Mouse (Mus musculus) forebrain, embryonic 16.5 days (tissue): ENCODE results near the gene Grpel1. TPM values are rescaled to one million over a fixed set of nuclear protein-coding genes. Genes with fewer than 3 reads are reported as not detected.

Source experiments
- ATAC-seq: fragments of 200-750 bp; cut with Nextera tagmentation; 2 replicates; pipeline ENCODE4 v1.8.0; 2017; ENCODE audit warnings: mild to moderate bottlenecking, moderate library complexity
- H3K27ac ChIP-seq: fragments of 300-500 bp; sonication (generic); 2 replicates; pipeline ENCODE4 v1.5.1; 2014; ENCODE audit warnings: low read length, control low read depth
- H3K27me3 ChIP-seq: fragments of 300-500 bp; sonication (generic); replicated peaks from 2 replicates; pipeline ENCODE4 v1.6.1; 2014; ENCODE audit warnings: low read length; ENCODE audit not compliant: control insufficient read depth, insufficient read depth
- H3K36me3 ChIP-seq: fragments of 300-500 bp; sonication (generic); 2 replicates; pipeline ENCODE4 v1.6.1; 2014; ENCODE audit not compliant: control insufficient read depth, insufficient read depth
- H3K4me1 ChIP-seq: fragments of 300-500 bp; sonication (generic); replicated peaks from 2 replicates; pipeline ENCODE4 v1.6.1; 2014; ENCODE audit warnings: low read length; ENCODE audit not compliant: control insufficient read depth, insufficient read depth
- H3K4me2 ChIP-seq: fragments of 300-500 bp; sonication (generic); 2 replicates; pipeline ENCODE4 v1.6.1; 2014; ENCODE audit warnings: mild to moderate bottlenecking, low read length, control low read depth
- H3K4me3 ChIP-seq: fragments of 300-500 bp; sonication (generic); replicated peaks from 2 replicates; pipeline ENCODE4 v1.5.1; 2014; ENCODE audit warnings: mild to moderate bottlenecking, low read length, control low read depth
- H3K9ac ChIP-seq: fragments of 300-500 bp; sonication (generic); replicated peaks from 2 replicates; pipeline ENCODE4 v1.6.1; 2014; ENCODE audit warnings: low read depth, low read length, control low read depth
- H3K9me3 ChIP-seq: fragments of 300-500 bp; sonication (generic); 2 replicates; pipeline ENCODE4 v1.6.1; 2016; ENCODE audit warnings: low read length; ENCODE audit not compliant: control insufficient read depth
- WGBS: fragments of 180-500 bp; shearing (Covaris S2); extraction: QIAGEN DNeasy Blood & Tissue Kit; methylation state at CpG from one replicate; pipeline ENCODE4 v1.1.7; 2014; 5-methylcytosine and 5-hydroxymethylcytosine counted together
- polyA plus RNA-seq: library from polyadenylated mRNA; unstranded; fragments of >200 nt; fragmentation: Nextera tagmentation; extraction: Ambion mirVana; gene quantifications from 2 replicates; pipeline ENCODE4 v1.2.1, GENCODE M21; 2015

Grpel1 gene
- polyA plus RNA-seq, 1 experiment from 2014 or later, result 44.1 TPM

GRCm38 (mm10) chr5:36515126-36515525 lies 50.3 kb downstream of the Grpel1 start:
- Histone ChIP-seq H3K9me3 (no peaks in the 10 kb centered on the region), H3K4me3 (no peak overlapping the region), H3K4me2 (no peak overlapping the region), H3K27ac (no peak overlapping the region), H3K27me3 (no peaks in the 10 kb centered on the region), H3K36me3 (peaks cover 29% of the 10 kb centered on the region), H3K9ac (no peak overlapping the region), H3K4me1 (no peaks in the 10 kb centered on the region)
- no peak for ATAC-seq
- WGBS, result 88% methylated on average over 1 of the region's 1 CpGs

DNA sequence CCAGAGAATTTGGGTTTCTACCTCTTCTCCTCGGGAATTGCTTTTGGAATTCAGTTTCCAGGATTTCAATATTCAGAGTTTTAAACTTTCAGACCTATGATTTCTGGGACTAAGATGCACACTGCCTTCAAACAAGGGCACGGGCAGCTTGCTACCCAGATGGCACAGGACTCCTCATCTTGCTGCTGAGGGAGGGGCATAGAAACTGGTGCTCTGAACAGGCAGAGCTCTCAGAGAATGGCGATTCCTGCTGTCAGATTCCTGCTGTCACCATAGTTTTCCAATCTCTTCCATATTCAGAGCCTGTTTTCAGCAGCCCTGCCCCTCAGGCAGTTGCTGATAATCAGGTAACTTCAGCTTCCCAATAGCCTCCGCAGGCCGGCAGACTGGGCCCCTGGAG lies 50.8 kb downstream of the Grpel1 start:
- whole genome bisulfite sequencing, result 75% methylated on average over 5 of the region's 5 CpGs
- Histone ChIP-seq H3K36me3 (peaks cover 34% of the 10 kb centered on the region), H3K9ac (no peak overlapping the region)

DNA sequence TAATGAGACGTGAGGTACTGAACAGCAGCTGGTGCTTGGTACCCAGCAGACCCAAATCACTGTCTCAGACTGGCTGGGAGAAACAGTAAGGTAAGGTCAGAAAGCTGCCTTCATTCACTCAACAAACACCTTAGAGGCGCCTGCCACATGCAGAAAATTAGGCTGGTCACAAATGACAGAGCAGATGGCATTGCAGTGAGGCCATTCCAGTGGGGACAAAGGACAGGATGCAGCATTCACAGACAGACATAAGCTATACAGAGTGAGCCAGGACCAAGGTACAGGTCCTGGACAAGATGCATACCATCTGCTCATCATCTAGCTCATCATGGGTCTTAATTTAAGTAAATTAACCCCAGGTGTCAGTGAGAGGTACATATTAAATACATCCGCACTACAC lies 52.8 kb downstream of the Grpel1 start:
- no peak overlapping the region for H3K4me2 ChIP-seq
- H3K27ac ChIP-seq, result no peak overlapping the region
- H3K4me1 ChIP-seq, result no peaks in the 10 kb centered on the region
- 82% methylated on average over 3 of the region's 3 CpGs for WGBS
- no peak for ATAC-seq
- no peak overlapping the region for H3K4me3 ChIP-seq
- no peaks in the 10 kb centered on the region for H3K9me3 ChIP-seq
- no peaks in the 10 kb centered on the region for H3K27me3 ChIP-seq
- peaks cover 39% of the 10 kb centered on the region for H3K36me3 ChIP-seq
- no peak overlapping the region for H3K9ac ChIP-seq

More for the DNA sequence above, 50.8 kb downstream of the Grpel1 start:
- no peak for ATAC-seq
- no peaks in the 10 kb centered on the region for H3K9me3 ChIP-seq
- no peak overlapping the region for H3K27ac ChIP-seq
- no peak overlapping the region for H3K4me2 ChIP-seq
- no peak overlapping the region for H3K4me3 ChIP-seq
- H3K27me3 ChIP-seq, result no peaks in the 10 kb centered on the region
- H3K4me1 ChIP-seq, result no peaks in the 10 kb centered on the region

GRCm38 (mm10) chr5:36519751-36520150 lies 55.0 kb downstream of the Grpel1 start:
- H3K4me2 ChIP-seq, result no peak overlapping the region
- ATAC-seq, result no peak
- H3K9ac ChIP-seq, result no peak overlapping the region
- no peaks in the 10 kb centered on the region for H3K9me3 ChIP-seq
- H3K36me3 ChIP-seq, result peaks cover 37% of the 10 kb centered on the region
- H3K4me1 ChIP-seq, result no peaks in the 10 kb centered on the region
- WGBS, result 77% methylated on average over 3 of the region's 3 CpGs
- no peak overlapping the region for H3K4me3 ChIP-seq
- H3K27me3 ChIP-seq, result no peaks in the 10 kb centered on the region
- H3K27ac ChIP-seq, result no peak overlapping the region

DNA sequence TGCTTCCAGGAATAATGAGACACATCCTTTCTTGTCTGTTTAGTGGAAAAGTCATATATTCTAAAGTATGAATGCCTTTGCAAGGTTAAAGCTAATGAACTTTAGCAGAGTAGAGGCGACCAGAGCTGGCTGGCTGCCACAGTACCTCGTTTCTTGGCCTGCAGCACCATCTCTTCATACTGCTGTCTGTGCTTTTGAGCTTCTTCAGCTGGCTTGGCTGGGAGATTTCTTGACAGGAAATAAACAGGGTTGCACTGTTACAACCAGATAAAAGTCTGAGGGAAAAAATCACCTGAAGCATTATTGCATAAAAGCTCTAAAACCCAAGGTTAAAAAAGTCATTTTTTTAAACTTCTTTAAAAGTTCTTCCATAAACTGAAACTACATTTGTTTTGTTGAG lies 58.0 kb downstream of the Grpel1 start:
- Histone ChIP-seq H3K4me3 (no peak overlapping the region), H3K36me3 (peaks cover 34% of the 10 kb centered on the region), H3K9ac (no peak overlapping the region), H3K27me3 (no peaks in the 10 kb centered on the region), H3K4me1 (peaks cover 9% of the 10 kb centered on the region), H3K4me2 (no peak overlapping the region), H3K27ac (no peak overlapping the region), H3K9me3 (no peaks in the 10 kb centered on the region)
- WGBS, result 65% methylated on average over 2 of the region's 2 CpGs
- ATAC-seq, result no peak

- peaks cover 30% of the 10 kb centered on the region for H3K36me3 ChIP-seq
- no peaks in the 10 kb centered on the region for H3K9me3 ChIP-seq
- ATAC-seq, result no peak
- H3K9ac ChIP-seq, result no peak overlapping the region
- H3K4me3 ChIP-seq, result no peak overlapping the region
- H3K27ac ChIP-seq, result no peak overlapping the region
- no peak overlapping the region for H3K4me2 ChIP-seq
- peaks cover 14% of the 10 kb centered on the region for H3K4me1 ChIP-seq
- 85% methylated on average over 5 of the region's 5 CpGs for WGBS
- no peaks in the 10 kb centered on the region for H3K27me3 ChIP-seq
These were observed 58.5 kb downstream of the Grpel1 start for GRCm38 (mm10) chr5:36523219-36523703.

Other genes starting within 250 kb of the Grpel1 start
- 5.5 and 7.0 TPM in 2 replicates for gene Sorcs2, start 66.9 kb upstream of the Grpel1 start, polyA plus RNA-seq
- gene Tada2b, start 19.3 kb downstream of the Grpel1 start, polyA plus RNA-seq, result 3.0 TPM in 2 replicates
- gene Ccdc96, start 19.6 kb downstream of the Grpel1 start, polyA plus RNA-seq, result 3.0 and 3.4 TPM in 2 replicates
- gene Tbc1d14, start 128.3 kb downstream of the Grpel1 start, polyA plus RNA-seq, result 118 and 123 TPM in 2 replicates
- 35.9 and 39.9 TPM in 2 replicates for gene D5Ertd579e, start 231.0 kb downstream of the Grpel1 start, polyA plus RNA-seq